Mouse (Mus musculus) spleen, adult 2 months (tissue): ENCODE results near the gene Lepr. TPM values are rescaled to one million over a fixed set of nuclear protein-coding genes. Genes with fewer than 3 reads are reported as not detected.

ENCODE experiments used
- DNase-seq, 2 experiments: peaks; one replicate each; pipeline versions ENCODE4 v3.0.0 to v3.0.0-alpha.2; 2012 to 2021; ENCODE audit warnings: low spot score in 2 of 2, low read depth in 1 of 2
- H3K27ac ChIP-seq: fragments of 200-500 bp; 2 replicates; pipeline ENCODE4 v1.5.1; 2012; ENCODE audit warnings: low read length, inconsistent platforms; ENCODE audit not compliant: insufficient read depth
- H3K27me3 ChIP-seq: fragments of 200-500 bp; 2 replicates; pipeline ENCODE4 v1.6.1; 2012; ENCODE audit warnings: mild to moderate bottlenecking, moderate library complexity, low read length, inconsistent platforms; ENCODE audit not compliant: control insufficient read depth, insufficient read depth
- H3K36me3 ChIP-seq: fragments of 200-500 bp; 2 replicates; pipeline ENCODE4 v1.6.1; 2012; ENCODE audit warnings: mild to moderate bottlenecking, low read length, inconsistent platforms; ENCODE audit not compliant: control insufficient read depth, insufficient read depth
- H3K4me1 ChIP-seq: fragments of 200-500 bp; 2 replicates; pipeline ENCODE4 v1.6.1; 2011; ENCODE audit warnings: inconsistent platforms; ENCODE audit not compliant: control insufficient read depth, insufficient read depth, insufficient read length
- H3K4me3 ChIP-seq: fragments of 200-500 bp; 2 replicates; pipeline ENCODE4 v1.5.1; 2011; ENCODE audit warnings: mild to moderate bottlenecking, inconsistent platforms; ENCODE audit not compliant: insufficient read depth, insufficient read length; ENCODE audit errors: extremely low read depth
- CTCF ChIP-seq: fragments of 200-500 bp; IDR thresholded peaks from 2 replicates; pipeline ENCODE4 v1.5.1; 2011; ENCODE audit warnings: mild to moderate bottlenecking, inconsistent platforms; ENCODE audit not compliant: insufficient read depth, insufficient read length, insufficient replicate concordance; ENCODE audit errors: extremely low read depth
- POLR2A ChIP-seq: fragments of 200-500 bp; IDR thresholded peaks from 2 replicates; pipeline ENCODE4 v1.6.1; 2011; ENCODE audit warnings: low read depth, low read length, inconsistent platforms
- WGBS: fragments of 180-500 bp; shearing (Covaris S2); methylation state at CpG from one replicate; pipeline ENCODE4 v1.1.7; 2018; 5-methylcytosine and 5-hydroxymethylcytosine counted together
- polyA plus RNA-seq: library from polyadenylated mRNA; depleted of rRNA; stranded (reverse); fragments of >200 nt; gene quantifications from 2 replicates; pipeline ENCODE4 v1.2.3, GENCODE M21; 2012

The Lepr gene
- polyA plus RNA-seq, 1 experiment, result 2.5 TPM

DNA sequence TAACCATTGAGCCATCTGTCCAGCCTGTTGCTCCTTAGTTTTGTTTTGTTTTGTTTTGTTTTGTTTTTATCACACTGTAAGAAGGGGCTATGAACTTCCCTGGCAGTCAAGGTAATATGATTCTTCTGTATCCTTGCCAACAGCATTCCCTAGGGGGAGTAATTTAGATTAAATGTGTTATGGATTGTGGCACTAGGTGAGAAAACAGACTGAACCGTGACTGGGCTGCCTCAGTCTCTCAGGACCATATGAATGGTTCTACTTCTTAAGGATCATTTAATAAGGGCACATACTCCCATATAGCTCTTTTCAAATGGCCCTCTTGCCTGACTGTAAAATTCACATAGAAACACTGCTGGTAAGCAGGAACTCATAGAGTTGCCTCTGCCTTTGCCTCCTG, 4.6 kb upstream of the Lepr start:
- Histone ChIP-seq H3K4me1 (no peaks in the 10 kb centered on the region), H3K27ac (no peak overlapping the region), H3K36me3 (no peaks in the 10 kb centered on the region), H3K27me3 (no peaks in the 10 kb centered on the region), H3K4me3 (no peak overlapping the region)
- WGBS, result 67% methylated on average over 1 of the region's 1 CpGs
- no peak for DNase-seq
- no peak for TF ChIP-seq CTCF

DNA sequence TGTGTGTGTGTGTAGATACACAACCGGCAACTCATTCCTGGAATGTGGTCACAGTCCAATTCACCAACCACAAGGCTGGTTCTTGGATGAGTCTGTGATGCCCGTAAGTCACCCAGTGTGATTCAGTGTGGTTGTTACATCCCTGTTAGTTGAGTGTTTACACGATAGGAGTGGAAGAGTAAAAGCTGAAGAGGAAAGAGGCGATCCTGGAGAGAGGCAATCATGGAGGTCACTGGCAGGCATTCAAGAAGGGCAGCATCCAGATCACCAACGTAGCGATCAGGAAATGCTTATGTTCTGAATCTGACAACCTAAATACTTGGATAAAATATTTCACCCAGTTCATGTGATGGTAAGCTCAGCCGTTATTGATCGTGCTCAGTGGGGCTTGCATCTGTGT, 1.9 kb upstream of the Lepr start:
- WGBS, result 89% methylated on average over 8 of the region's 8 CpGs
- H3K36me3 ChIP-seq, result no peaks in the 10 kb centered on the region
- no peak overlapping the region for H3K27ac ChIP-seq
- DNase-seq, result no peak
- H3K4me3 ChIP-seq, result no peak overlapping the region
- H3K4me1 ChIP-seq, result no peaks in the 10 kb centered on the region
- no peaks in the 10 kb centered on the region for H3K27me3 ChIP-seq
- no peak for TF ChIP-seq CTCF
- no peak for TF ChIP-seq POLR2A

DNA sequence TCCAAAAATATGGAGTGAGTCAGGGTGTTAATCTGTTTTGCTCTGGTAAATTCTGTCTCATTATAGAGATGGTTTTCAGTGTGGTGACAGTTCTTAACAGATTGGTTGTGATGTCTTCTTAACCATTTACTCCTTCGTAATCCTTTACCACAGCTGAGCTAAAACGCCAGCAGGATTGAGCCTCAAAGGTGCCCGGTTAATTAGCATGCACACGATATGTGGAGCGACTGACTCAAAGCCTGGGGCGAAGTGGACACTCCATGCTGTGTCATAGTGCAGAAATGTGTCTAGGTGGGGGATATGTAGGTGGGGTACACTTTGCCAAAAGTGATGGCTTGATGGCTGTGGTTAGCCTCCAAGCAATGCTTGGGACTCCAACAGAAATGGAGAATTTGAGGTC, 1.4 kb upstream of the Lepr start:
- Histone ChIP-seq H3K4me3 (no peak overlapping the region), H3K36me3 (no peaks in the 10 kb centered on the region), H3K27ac (no peak overlapping the region), H3K27me3 (no peaks in the 10 kb centered on the region), H3K4me1 (no peaks in the 10 kb centered on the region)
- no peak for DNase-seq
- TF ChIP-seq POLR2A, result no peak
- no peak for TF ChIP-seq CTCF
- WGBS, result 89% methylated on average over 6 of the region's 6 CpGs

DNA sequence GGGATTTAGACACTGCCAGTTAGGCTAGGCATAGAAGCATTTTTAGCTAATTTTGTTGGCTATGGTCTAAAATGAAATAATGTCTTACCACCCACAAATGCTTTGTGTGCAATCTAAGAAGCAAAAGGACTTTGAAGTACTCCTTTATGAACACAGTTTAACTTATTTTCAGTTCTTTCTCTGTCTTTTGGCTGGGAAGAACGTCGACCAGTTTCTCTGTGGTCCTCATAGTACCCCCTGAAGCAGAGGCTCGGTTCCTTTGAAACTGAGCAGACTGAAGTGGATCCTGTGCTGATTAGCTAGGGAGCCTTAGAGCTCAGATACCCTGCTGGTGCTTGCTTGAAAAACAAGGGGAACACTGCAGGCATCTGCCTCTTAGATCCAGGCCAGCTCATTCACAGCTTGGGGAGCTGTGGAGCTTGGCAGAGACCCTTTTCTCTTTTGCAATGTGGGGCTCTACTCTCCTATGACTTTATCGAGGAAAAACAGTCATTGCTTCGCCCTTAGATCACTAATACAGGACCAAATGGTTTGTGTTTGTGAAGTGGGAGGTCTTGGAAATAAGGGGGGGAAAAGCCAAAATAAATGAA, 1.9 kb downstream of the Lepr start:
- Histone ChIP-seq H3K27ac (no peak overlapping the region), H3K27me3 (no peaks in the 10 kb centered on the region), H3K36me3 (no peaks in the 10 kb centered on the region), H3K4me3 (no peak overlapping the region), H3K4me1 (no peaks in the 10 kb centered on the region)
- 41% methylated on average over 5 of the region's 5 CpGs for WGBS
- no peak for TF ChIP-seq POLR2A
- TF ChIP-seq CTCF, result no peak
- no peak for DNase-seq

DNA sequence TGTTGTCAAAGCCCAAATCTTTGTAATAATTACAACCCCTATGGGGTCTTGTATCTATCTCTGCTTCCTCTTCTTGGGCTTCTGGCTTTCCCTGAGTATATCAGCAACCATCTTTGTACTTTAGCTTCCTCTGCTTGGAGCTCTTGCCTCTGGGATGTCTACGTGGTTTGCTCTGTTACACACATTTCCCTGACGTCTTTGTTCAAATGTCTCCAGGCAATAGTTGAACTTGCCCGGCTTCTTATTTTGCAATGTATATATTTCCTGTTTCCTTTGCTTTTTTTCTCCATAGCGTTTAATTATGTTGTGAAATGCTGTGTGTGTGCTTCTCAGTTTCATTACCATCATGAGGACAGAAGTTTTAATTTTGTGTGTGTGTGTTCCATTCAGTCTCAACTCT, 4.5 kb downstream of the Lepr start:
- Histone ChIP-seq H3K27ac (no peak overlapping the region), H3K4me3 (no peak overlapping the region), H3K36me3 (no peaks in the 10 kb centered on the region), H3K4me1 (no peaks in the 10 kb centered on the region), H3K27me3 (no peaks in the 10 kb centered on the region)
- DNase-seq, result no peak
- TF ChIP-seq CTCF (no peak), POLR2A (no peak)
- WGBS, result 39% methylated on average over 4 of the region's 4 CpGs

DNA sequence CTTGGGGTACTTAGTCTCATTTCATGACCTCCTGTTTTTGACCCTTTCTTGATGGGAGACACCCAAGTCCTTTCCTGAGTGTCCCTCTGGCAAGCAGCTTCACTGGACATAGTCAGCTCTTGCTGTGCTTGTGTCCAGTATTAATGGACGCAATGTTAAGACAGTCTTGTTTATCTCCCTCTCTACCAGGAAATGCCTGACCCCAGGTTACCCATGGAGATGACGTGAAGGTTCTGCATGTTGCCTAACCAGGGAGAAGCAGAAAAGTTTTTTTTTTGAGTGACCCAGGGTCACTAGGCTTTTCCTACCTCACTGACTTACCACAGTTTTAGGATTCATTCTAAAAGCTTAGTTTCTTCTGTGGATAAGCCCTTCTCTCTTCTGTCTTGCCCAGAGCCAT, 24.8 kb downstream of the Lepr start:
- Histone ChIP-seq H3K36me3 (no peaks in the 10 kb centered on the region), H3K27ac (no peak overlapping the region), H3K27me3 (no peaks in the 10 kb centered on the region), H3K4me1 (no peaks in the 10 kb centered on the region), H3K4me3 (no peak overlapping the region)
- WGBS, result 92% methylated on average over 2 of the region's 2 CpGs
- TF ChIP-seq CTCF (no peak), POLR2A (no peak)
- no peak for DNase-seq

DNA sequence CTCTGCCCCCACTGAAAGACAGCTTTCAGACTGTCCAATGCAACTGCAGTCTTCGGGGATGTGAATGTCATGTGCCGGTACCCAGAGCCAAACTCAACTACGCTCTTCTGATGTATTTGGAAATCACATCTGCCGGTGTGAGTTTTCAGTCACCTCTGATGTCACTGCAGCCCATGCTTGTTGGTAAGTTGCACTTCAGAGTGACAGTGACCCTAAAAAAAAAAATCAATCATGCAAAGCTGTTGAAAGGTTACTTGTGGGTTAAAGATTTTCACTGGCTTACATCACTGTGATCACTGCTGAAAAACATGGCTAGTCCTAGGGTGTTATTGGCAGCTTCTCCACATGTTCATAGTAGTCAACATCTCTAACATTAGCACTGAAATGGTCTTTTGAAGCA, 28.3 kb downstream of the Lepr start:
- Histone ChIP-seq H3K27ac (no peak overlapping the region), H3K36me3 (no peaks in the 10 kb centered on the region), H3K4me3 (no peak overlapping the region), H3K27me3 (no peaks in the 10 kb centered on the region), H3K4me1 (no peaks in the 10 kb centered on the region)
- TF ChIP-seq POLR2A, result no peak
- TF ChIP-seq CTCF, result no peak
- DNase-seq, result no peak
- WGBS, result 96% methylated on average over 4 of the region's 4 CpGs
